Mouse (Mus musculus): ENCODE data around the gene Ugt1a10.
"Not testable (repeated sequence)": the region's sequence is repeated elsewhere in the genome, so short reads cannot be mapped to it uniquely, and the experiment has no call there.

Gene Ugt1a10

DNA sequence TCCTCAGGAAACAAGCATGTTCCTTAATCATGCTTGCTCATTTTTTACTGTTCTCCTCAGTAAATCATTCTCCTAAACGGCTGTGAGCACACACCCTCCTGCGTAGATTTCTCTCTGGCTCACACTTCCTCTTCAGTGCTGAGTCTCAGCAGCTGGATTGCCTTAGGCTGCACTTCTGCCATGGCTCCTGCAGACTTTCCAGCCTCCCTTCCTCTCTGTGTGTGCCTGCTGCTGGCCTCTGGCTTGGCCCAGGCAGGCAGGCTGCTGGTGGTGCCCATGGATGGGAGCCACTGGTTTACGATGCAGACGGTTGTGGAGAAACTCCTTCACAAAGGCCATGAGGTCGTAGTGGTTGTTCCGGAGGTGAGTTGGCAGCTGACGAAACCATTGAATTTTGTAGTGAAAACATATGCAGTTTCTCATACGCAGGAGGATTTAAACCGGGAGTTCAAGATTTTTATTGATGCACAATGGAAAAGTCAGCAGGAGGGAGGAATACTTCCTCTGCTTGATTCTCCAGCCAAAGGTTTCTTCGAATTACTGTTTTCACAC, 39.8 kb downstream of the Ugt1a10 start, which contains the start of gene Ugt1a7c:
Gene Ugt1a7c, plus strand, starts transcription at position 122 of the 552 bp plus-strand sequence.
- no peak for DNase-seq (ENCODE audit: low read depth, low spot score)

DNA sequence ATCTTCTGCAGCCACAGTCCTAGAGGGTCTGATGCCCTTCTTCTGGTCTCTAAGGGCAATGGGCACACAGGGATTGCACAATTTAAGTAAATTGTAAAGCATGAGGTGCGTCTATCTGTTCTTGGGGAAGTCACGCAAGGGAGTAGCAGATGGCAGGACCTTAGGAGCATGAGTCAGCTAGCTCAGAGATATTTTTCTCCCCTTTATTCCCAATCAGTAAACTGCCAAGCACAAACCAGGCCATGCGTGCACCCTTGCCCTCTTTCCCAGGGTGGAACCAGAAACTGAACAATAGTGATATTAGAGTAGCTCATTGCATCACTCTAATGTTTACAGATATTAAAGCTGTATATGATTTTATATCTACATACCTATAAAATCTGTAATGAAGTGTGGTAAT, 43.4 kb downstream of the Ugt1a10 start:
- DNase-seq (ENCODE audit: low read depth, low spot score) = not testable (repeated sequence)

DNA sequence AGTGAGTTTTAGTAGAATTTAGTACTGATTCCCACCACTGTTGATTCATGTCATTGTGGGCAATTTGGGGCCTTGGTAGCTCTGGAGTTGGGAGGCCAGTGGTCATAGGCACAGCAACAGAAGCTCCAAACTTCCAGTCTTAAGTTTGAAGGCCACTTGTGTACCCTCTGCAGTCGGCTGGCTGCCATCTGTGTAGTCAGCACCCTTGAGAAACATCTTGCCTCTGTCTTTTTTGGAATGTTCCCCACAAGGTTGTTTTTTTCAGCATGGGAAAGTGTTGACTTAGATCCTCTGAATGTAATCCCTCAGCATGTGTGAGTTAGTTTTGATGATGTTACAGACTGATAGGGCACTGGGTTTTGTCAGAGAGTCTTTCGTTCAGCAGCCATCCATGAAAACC, 44.5 kb downstream of the Ugt1a10 start:
- DNase-seq (ENCODE audit: low read depth, low spot score) = not testable (repeated sequence)

DNA sequence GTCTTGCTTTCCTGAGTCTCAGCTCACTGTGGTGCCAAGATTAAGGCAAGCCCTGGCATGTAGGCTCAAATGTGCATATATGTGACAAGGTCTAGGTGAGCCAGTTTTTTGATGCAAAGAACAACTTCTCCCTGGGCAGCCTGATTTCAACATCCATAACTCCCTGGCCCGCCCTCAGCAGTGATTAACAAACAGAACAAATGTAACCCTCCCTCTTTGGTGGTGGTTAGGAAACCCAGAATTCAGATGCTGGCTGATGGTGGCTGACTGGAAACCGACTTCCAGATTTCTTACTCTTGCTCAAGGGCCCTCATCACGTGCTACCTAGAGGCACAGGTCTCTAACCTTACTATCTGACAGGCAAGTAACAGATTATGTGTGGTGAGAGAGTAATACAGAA, 47.8 kb downstream of the Ugt1a10 start, which contains the start of gene Ugt1a6b:
Gene Ugt1a6b, plus strand, starts transcription at position 234 of the 400 bp plus-strand sequence.
- not testable (repeated sequence) for DNase-seq (ENCODE audit: low read depth, low spot score)

DNA sequence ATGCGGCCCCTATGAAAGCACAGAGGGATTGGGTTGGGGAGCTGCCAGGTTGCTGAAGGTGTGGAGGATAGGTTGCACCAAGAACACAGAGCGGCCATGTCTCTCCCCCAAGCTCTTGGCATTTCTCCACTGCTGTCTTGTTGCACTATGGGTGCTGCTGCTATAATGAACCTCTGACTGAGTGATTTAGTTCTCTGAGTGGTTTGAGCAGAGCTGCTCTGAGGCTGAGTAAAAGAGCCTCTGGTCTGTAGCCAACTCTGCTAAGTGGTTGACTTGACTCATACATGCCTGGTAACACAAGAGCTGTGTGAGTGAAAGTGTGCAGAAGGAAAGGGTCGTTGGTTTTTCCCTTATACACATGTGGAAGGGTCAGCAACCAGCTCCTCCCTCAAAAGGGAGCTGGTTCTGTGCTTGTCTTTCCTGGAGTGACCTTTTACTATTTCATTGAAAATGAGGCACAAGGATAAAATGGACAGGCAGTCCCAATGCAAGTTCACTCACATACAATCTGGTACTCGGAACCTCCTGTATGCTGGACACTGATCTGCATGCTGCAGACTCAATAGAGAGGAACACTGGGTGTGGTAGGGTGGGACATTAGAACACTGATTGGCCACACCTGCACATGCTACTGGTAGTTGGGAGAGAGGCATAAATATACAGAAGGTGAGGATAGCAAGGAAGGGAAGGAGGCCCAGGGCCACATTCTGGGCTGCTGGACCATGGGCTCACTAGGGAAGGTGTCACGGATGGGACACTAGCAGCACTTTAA, 48.7 kb downstream of the Ugt1a10 start:
- DNase-seq (ENCODE audit: low read depth, low spot score) = not testable (repeated sequence)

DNA sequence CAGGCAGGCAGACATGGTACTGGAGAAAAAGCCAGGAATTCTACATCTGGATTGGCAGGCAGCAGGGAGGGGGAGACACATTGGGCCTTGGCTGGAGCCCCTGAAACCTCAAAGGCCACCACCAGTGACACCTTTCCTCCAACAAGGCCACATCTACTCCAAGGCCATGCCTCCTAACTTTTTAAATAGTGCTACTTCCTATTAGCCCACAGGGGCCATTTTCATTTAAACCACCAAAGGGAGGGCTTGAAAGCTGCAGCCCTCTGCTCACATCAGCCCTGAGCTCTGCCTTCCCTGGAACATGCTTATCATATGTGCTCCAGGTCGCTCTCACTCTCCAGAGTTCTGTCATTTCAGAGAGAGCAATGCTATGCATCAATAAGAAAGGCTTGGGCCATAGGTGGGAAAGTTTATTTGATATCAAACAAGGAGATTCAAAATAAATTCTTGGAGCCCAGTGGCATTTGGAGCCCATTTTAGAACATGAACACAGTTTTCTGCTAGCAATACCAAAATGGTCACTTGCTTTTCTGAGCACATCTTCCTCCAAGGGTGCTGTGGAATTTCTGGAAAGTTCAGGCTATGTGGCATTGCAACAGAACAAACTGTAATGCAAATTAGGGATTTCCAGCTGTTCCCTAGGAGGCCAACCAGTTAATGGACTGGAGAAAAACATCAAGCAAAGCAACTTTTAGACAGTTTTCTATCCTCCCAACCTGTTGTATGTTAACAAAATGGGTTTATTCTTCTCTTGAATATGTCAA, 49.7 kb downstream of the Ugt1a10 start:
- no peak for DNase-seq (ENCODE audit: low read depth, low spot score)

DNA sequence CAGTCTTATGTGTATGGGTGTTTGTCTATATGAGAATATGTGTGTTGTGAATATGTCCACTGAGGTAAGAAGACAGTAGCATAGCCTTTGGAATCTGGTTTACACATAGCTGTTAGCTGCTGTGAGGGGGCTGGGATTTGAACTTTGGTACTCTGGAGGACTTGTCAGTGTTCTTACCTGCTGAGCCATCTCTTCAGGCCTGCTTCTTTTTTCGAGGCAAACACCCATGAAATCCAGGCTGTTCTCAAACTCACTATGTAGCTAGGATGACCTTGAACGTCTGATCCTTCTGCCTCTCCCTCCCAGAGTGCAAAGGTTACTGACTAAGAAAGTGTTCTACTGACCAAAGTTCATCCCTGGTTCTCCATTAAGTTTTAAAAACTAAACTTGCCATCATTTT, 50.5 kb downstream of the Ugt1a10 start:
- DNase-seq (ENCODE audit: low read depth, low spot score) = no peak

DNA sequence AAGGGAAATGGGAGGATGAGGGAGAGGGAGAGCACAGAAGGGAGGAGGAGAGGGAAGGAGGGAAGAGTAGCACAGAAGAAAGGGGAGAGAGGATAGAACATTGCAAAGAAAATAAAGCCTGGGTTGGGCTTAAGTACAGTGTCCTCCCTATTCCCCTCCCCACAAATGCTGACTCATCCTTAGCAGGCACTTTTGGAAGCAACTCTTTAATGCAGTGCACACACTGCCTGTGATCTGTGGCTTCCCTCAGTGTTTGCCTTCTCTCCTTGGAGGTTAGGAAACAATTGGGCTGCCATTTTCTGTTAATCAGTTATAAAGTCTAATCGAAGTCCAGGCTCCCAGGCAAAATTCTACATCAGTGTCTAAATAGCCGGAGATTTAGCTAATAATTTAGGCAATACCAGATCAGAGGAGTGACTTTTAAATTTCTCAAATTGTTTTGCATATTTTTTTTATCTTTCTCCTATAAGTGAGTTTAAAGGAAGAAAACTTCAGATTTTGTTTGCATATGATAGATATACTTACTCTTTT, 53.9 kb downstream of the Ugt1a10 start:
- not testable (repeated sequence) for DNase-seq (ENCODE audit: low read depth, low spot score)

DNA sequence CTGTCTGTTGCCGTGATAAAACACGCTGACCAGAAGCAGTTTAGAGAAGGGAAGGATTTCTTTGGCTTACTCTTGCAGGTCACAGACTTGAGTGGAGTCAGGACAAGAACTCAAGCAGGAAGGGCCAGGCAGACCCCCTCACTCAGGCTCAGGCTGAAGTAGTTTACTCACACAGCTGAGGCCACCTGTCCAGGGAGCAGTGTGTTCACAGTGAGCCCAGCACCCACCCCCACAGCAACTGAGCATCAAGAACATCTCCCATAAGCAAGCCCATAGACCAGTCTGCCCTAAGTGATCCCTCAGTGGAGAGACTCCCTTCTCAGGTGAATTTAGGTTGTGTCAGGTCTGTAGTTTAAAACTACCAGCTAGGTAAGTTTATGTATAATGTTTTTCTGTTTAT, 54.4 kb downstream of the Ugt1a10 start:
- DNase-seq (ENCODE audit: low read depth, low spot score) = not testable (repeated sequence)

DNA sequence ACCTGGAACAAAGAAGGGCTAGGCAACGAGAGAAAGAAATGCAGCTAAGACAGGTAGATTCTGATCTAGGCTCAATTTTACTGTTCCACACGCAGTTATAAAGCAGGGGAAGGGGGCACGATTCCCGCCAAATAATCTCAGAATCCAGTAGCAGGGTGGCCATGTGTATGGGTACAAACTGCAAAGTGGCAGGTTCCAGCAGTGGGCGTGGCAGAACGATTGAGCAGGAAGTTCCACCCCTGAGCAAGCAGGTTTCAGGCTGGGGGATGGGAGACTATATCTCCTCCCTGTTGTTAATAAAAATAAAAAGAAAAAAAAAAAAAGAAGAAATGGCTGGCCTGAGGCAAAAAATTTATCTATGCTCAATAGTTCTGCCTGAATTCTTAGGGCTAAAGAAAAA, 57.6 kb downstream of the Ugt1a10 start:
- not testable (repeated sequence) for DNase-seq (ENCODE audit: low read depth, low spot score)

DNA sequence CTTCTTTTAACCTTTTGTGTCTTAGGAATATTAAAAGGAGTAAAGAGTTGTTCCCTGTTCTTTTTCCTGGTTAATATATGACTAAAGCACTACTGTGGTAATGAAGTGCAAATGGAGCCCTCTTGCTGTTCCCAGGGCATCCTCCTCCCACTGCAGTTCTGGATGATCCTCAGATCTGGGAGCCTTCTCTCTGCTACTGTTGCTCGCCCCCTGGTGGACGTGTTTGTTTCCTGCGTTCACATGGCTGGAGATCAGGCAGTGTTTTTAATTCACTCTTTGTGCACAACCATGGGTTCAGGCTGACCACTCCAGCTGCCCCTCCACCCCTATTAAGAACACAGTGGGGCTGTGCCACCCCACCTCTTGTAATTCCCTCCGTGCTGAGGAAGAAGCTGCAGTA, 65.4 kb downstream of the Ugt1a10 start:
- not testable (repeated sequence) for DNase-seq (ENCODE audit: low read depth, low spot score)

DNA sequence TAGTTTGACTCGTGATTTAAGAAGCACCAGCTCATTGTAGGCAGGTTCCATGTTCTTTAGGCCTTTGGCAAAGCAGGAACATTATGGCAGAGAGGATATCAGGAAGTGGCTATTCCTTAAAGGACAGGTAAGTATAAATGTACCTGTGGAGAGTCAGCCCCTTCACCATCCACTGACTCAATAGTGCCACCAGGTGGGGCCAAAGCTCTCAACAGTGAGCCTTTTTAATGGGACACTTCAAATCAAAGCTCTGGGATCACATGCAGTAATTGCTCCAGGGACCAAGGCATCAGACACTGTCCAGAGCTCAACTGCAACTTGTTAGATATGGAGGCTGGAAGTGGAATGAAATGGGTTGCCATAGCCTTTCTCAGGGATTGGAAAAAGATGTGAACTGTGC, 66.3 kb downstream of the Ugt1a10 start:
- peak; percentile 25 for DNase-seq (ENCODE audit: low read depth, low spot score)

DNA sequence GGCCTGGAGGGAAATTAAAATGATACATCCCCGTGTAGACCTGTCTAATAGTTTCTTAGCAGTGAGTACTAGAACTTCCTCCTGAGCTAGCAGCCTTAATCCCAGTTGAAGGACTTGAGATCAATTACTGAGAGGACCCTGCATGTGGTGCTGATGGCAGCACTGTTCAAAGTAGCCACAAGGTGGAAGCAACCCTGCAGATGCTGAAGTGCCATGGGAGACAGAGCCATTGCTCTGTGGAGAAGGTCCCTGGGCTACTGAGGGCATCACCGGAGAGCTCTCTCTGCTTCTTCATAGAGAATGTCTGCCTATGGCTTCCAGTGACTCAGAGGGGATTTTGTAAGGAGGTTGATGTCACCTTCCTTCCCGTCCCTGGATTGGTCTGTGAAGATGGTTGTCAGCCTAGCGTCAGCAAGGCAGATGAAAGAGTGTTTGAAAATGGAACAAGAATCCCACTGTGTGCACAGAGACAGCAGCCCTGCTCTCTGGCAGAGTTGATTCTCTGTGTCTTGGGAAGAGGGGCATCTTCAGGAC, 70.7 kb downstream of the Ugt1a10 start:
- not testable (repeated sequence) for DNase-seq (ENCODE audit: low read depth, low spot score)

DNA sequence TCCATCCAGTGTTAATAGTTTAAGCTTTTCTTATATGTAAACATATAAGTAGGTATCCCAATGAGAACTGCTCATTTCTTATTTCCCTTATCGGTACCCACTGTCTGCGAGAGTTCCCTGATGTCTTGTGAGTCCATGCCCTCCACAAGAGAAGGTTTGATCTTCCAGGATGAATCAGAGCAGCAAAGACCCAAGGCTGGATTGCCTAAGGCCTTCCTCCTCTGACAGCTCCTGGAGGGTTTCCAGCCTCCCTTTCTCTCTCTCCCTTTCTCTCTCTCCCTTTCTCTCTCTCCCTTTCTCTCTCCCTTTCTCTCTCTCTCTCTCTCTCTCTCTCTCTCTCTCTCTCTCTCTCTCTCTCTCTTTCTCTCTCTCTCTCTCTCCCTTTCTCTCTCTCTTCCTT, 73.9 kb downstream of the Ugt1a10 start:
- DNase-seq (ENCODE audit: low read depth, low spot score) = not testable (repeated sequence)

DNA sequence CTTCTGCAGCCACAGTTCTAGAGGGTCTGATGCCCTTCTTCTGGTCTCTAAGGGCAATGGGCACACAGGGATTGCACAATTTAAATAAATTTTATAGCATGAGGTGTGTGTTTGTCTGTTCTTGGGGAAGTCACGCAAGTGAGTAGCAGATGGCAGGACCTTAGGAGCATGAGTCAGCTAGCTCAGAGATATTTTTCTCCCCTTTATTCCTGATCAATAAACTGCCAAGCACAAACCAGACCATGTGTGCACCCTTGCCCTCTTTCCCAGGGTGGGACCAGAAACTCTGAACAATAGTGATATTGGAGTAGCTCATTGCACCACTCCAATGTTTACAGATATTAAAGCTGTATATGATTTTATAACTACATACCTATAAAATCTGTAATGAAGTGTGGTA, 75.0 kb downstream of the Ugt1a10 start:
- not testable (repeated sequence) for DNase-seq (ENCODE audit: low read depth, low spot score)

DNA sequence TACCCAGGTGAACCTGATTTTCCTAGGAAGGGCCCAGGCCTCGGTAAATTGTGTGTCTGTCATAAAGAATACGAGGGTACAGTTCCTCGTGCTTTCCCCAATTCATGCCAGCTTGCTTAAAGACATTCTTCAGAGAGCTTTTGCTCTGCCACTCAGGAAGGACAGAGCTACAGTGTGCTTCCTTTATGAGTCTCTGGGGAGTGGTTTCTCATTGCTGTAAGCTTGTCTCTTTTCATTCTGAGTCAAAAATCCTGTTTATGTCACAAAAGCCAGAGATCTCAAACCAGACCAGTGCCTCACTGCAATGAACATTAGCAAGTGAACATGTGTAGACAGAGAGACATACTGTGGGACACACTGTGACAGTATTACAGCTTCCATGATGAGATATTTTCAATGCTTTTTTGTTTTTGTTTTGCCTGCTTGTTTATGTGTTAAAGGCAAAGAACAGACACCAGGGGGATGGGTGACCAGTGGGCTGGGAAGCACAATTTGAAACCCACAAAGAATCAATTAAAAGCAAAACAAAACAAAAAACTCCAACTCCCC, 78.8 kb downstream of the Ugt1a10 start:
- no peak for DNase-seq (ENCODE audit: low read depth, low spot score)

DNA sequence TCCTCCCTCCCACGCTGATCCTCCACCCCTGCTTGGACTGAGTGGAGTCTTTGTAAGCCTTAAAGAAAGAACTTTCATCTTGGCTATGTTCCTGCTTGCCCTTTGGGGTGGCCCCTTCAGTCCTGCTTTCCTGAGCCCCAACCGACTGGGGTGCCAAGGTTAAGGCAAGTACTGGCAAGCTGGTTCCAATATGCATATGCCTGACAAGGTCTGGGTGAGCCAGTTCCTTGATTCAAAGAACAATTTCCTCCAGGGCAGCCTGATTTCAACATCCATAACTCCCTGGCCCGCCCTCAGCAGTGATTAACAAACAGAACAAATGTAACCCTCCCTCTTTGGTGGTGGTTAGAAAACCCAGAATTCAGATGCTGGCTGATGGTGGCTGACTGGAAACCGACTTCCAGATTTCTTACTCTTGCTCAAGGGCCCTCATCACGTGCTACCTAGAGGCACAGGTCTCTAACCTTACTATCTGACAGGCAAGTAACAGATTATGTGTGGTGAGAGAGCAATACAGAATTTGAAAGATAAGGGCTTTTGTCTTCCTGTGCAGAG, 79.3 kb downstream of the Ugt1a10 start, which contains the start of gene Ugt1a6a:
Gene Ugt1a6a, plus strand, starts transcription at position 353 of the 555 bp plus-strand sequence.
- not testable (repeated sequence) for DNase-seq (ENCODE audit: low read depth, low spot score)

DNA sequence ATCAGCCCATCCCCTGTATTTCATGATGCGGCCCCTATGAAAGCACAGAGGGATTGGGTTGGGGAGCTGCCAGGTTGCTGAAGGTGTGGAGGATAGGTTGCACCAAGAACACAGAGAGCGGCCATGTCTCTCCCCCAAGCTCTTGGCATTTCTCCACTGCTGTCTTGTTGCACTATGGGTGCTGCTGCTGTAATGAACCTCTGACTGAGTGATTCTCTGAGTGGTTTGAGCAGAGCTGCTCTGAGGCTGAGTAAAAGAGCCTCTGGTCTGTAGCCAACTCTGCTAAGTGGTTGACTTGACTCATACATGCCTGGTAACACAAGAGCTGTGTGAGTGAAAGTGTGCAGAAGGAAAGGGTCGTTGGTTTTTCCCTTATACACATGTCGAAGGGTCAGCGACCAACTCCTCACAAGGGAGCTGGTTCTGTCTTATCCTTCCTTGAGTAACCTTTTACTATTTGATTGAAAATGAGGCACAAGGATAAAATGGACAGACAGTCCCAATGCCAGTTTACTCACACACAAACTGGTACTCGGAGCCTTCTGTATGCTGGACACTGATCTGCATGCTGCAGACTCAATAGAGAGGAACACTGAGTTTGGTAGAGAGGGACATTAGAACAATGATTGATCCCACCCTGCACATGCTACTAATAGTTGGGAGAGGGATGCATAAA, 80.2 kb downstream of the Ugt1a10 start:
- DNase-seq (ENCODE audit: low read depth, low spot score) = not testable (repeated sequence)

DNA sequence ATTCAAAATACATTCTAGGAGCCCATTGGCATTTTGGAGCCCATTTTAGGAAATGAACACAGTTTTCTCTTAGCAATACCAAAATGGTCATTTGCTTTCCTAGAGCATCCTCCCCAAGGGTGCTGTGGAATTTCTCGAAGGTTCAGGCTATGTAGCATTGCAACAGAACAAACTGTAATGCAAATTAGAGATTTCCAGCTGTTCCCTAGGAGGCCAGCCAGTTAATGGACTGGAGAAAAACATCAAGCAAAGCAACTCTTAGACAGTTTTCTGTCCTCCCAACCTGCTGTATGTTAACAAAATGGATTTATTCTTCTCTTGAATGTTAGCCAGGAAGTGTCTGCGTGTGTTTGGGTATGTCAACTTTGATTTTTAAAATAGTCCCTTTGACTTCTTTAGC, 81.5 kb downstream of the Ugt1a10 start:
- DNase-seq (ENCODE audit: low read depth, low spot score) = no peak

DNA sequence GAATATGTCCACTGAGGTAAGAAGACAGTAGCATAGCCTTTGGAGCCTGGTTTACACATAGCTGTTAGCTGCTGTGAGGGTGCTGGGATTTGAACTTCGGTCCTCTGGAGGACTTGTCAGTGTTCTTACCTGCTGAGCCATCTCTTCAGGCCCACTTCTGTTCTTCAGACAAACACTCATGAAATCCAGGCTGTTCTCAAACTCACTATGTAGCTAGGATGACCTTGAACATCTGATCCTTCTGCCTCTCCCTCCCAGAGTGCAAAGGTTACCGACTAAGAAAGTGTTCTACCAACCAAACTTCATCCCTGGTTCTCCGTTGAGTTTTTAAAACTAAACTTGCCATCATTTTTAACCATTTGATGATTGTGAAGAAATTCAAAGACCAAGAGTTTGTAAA, 82.1 kb downstream of the Ugt1a10 start:
- no peak for DNase-seq (ENCODE audit: low read depth, low spot score)

DNA sequence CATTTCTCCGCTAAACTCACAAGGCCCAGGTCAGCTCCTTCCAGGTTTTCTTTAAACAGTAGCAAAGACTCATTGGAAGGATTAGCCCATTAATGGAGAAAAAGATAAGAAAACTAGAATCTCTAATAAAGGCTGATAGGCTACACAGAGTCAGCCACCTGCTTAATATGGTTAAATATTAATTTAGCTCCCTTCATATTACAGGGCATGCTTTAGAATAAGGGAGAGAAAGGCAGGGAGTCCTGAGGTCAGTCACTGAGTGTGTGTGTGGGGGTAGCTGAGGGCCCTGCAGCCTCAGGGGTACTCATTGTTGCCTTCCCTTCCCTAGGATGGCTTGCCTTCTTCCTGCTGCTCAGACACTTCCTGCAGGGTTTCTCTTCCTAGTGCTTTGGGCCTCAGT, 83.0 kb downstream of the Ugt1a10 start:
- DNase-seq (ENCODE audit: low read depth, low spot score) = no peak
